Mouse (Mus musculus) hindbrain, embryonic 16.5 days (tissue): ENCODE data around the gene Lamtor1. TPM values are rescaled to one million over a fixed set of nuclear protein-coding genes. Genes with fewer than 3 reads are reported as not detected.
"Not testable (repeated sequence)": the region's sequence is repeated elsewhere in the genome, so short reads cannot be mapped to it uniquely, and the experiment has no call there.

ENCODE experiments used
- ATAC-seq: fragments of 200-750 bp; cut with Nextera tagmentation; 2 replicates; pipeline ENCODE4 v1.8.0; 2017; ENCODE audit warnings: moderate TSS enrichment, moderate library complexity
- H3K27ac ChIP-seq: fragments of 300-500 bp; sonication (generic); 2 replicates; pipeline ENCODE4 v1.5.1; 2014; ENCODE audit warnings: low read depth, mild to moderate bottlenecking, control low read depth, low read length, moderate library complexity
- H3K27me3 ChIP-seq: fragments of 300-500 bp; sonication (generic); replicated peaks from 2 replicates; pipeline ENCODE4 v1.6.1; 2014; ENCODE audit warnings: low read length; ENCODE audit not compliant: control insufficient read depth, insufficient read depth
- H3K36me3 ChIP-seq: fragments of 300-500 bp; sonication (generic); 2 replicates; pipeline ENCODE4 v1.6.1; 2014; ENCODE audit warnings: mild to moderate bottlenecking, low read length, moderate library complexity, mixed read lengths; ENCODE audit not compliant: control insufficient read depth, insufficient read depth
- H3K4me1 ChIP-seq: fragments of 300-500 bp; sonication (generic); 2 replicates; pipeline ENCODE4 v1.6.1; 2014; ENCODE audit warnings: low read depth, low read length; ENCODE audit not compliant: control insufficient read depth, insufficient read depth
- H3K4me2 ChIP-seq: fragments of 300-500 bp; sonication (generic); 2 replicates; pipeline ENCODE4 v1.6.1; 2014; ENCODE audit warnings: mild to moderate bottlenecking, low read length, control low read depth, moderate library complexity
- H3K4me3 ChIP-seq: fragments of 300-500 bp; sonication (generic); 2 replicates; pipeline ENCODE4 v1.5.1; 2014; ENCODE audit warnings: mild to moderate bottlenecking, low read length, control low read depth, moderate library complexity
- H3K9ac ChIP-seq: fragments of 300-500 bp; sonication (generic); 2 replicates; pipeline ENCODE4 v1.6.1; 2014; ENCODE audit warnings: low read depth, mild to moderate bottlenecking, control low read depth, low read length, moderate library complexity
- H3K9me3 ChIP-seq: fragments of 300-500 bp; sonication (generic); 2 replicates; pipeline ENCODE4 v1.6.1; 2014; ENCODE audit warnings: mild to moderate bottlenecking, low read length, moderate library complexity; ENCODE audit not compliant: control insufficient read depth
- WGBS: fragments of 180-500 bp; shearing (Covaris S2); extraction: QIAGEN DNeasy Blood & Tissue Kit; methylation state at CpG from one replicate; pipeline ENCODE4 v1.1.7; 2014; 5-methylcytosine and 5-hydroxymethylcytosine counted together
- polyA plus RNA-seq: library from polyadenylated mRNA; unstranded; fragments of >200 nt; fragmentation: Nextera tagmentation; extraction: Ambion mirVana; gene quantifications from 2 replicates; pipeline ENCODE4 v1.2.1, GENCODE M21; 2015

The Lamtor1 gene
- polyA plus RNA-seq, 1 experiment from 2014 or later = 164 TPM

- WGBS = 89% methylated on average over 4 of the region's 4 CpGs
Measured at GRCm38 (mm10) chr7:101937569-101937968, 31.9 kb downstream of the Lamtor1 start.

GRCm38 (mm10) chr7:101938348-101938747 lies 32.6 kb downstream of the Lamtor1 start:
- ATAC-seq = no peak
- no peaks in the 10 kb centered on the region for H3K9me3 ChIP-seq
- H3K27me3 ChIP-seq = no peaks in the 10 kb centered on the region
- no peaks in the 10 kb centered on the region for H3K36me3 ChIP-seq
- H3K4me1 ChIP-seq = peaks cover 15% of the 10 kb centered on the region
- WGBS = 91% methylated on average over 2 of the region's 2 CpGs
- H3K9ac ChIP-seq = no peak overlapping the region
- no peak overlapping the region for H3K4me3 ChIP-seq
- no peak overlapping the region for H3K27ac ChIP-seq
- H3K4me2 ChIP-seq = no peak overlapping the region

More at GRCm38 (mm10) chr7:101937569-101937968, 31.9 kb downstream of the Lamtor1 start:
- Histone ChIP-seq H3K27ac (no peak overlapping the region), H3K9me3 (no peaks in the 10 kb centered on the region), H3K27me3 (no peaks in the 10 kb centered on the region), H3K4me3 (no peak overlapping the region), H3K4me1 (peaks cover 20% of the 10 kb centered on the region), H3K36me3 (no peaks in the 10 kb centered on the region), H3K4me2 (no peak overlapping the region), H3K9ac (no peak overlapping the region)
- no peak for ATAC-seq

DNA sequence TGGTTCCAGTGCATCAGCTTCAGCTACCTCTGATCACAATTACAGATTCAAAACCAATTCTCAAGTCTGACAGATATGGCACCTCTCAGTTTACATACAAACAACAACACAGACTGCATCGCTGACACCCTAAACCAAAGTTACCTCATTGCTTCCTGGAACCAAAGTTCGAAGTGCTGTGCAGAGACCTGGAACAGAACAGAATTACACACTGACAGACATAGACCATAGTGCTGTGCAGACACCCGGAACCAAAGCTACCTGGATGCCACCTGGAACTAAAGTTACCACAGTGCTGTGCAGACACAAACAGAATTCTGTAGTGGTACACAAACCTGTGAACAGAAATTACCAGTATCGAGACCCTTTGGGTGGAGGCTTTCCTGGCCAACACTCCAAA lies 34.1 kb downstream of the Lamtor1 start:
- 93% methylated on average over 4 of the region's 4 CpGs for WGBS

GRCm38 (mm10) chr7:101949008-101949407 lies 43.3 kb downstream of the Lamtor1 start:
- 91% methylated on average over 5 of the region's 5 CpGs for WGBS
- H3K27ac ChIP-seq, H3K4me1 ChIP-seq: not testable (repeated sequence)

More for the DNA sequence above, 34.1 kb downstream of the Lamtor1 start:
- no peak for ATAC-seq
- Histone ChIP-seq H3K4me2 (no peak overlapping the region), H3K9ac (no peak overlapping the region), H3K27me3 (no peaks in the 10 kb centered on the region), H3K9me3 (no peaks in the 10 kb centered on the region), H3K36me3 (no peaks in the 10 kb centered on the region), H3K4me1 (peaks cover 12% of the 10 kb centered on the region), H3K4me3 (no peak overlapping the region), H3K27ac (no peak overlapping the region)

GRCm38 (mm10) chr7:101951648-101952047 lies 45.9 kb downstream of the Lamtor1 start:
- ATAC-seq = no peak

More at GRCm38 (mm10) chr7:101949008-101949407, 43.3 kb downstream of the Lamtor1 start:
- not testable (repeated sequence) for H3K4me2 ChIP-seq, ATAC-seq, H3K9me3 ChIP-seq, H3K36me3 ChIP-seq, H3K4me3 ChIP-seq, H3K9ac ChIP-seq, H3K27me3 ChIP-seq

DNA sequence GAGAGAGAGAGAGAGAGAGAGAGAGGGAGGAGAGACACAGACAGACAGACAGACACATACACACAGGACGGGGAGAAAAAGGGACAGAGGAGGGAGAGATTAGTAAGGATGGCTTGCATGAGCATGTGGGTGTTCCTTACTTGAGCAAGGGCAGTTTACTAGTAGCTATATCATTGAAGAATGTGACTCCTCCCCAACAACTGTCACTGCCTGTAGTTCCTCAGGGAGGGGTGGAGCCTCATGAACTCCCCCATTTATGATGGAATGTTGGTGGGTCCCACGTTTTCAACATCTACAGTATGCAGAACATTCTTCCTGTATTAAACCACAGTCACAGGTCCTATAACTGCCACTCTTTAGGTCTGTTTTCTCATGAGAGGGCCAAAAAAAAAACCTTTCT lies 46.4 kb downstream of the Lamtor1 start:
- Histone ChIP-seq H3K4me2 (no peak overlapping the region), H3K4me3 (no peak overlapping the region), H3K36me3 (no peaks in the 10 kb centered on the region), H3K9me3 (no peaks in the 10 kb centered on the region), H3K27ac (no peak overlapping the region), H3K4me1 (no peaks in the 10 kb centered on the region), H3K9ac (no peak overlapping the region), H3K27me3 (no peaks in the 10 kb centered on the region)
- no peak for ATAC-seq
- 65% methylated on average over 2 of the region's 2 CpGs for WGBS

More at GRCm38 (mm10) chr7:101951648-101952047, 45.9 kb downstream of the Lamtor1 start:
- Histone ChIP-seq H3K36me3 (no peaks in the 10 kb centered on the region), H3K4me3 (no peak overlapping the region), H3K27me3 (no peaks in the 10 kb centered on the region), H3K4me2 (no peak overlapping the region), H3K4me1 (no peaks in the 10 kb centered on the region), H3K9me3 (no peaks in the 10 kb centered on the region), H3K27ac (no peak overlapping the region), H3K9ac (no peak overlapping the region)
- 91% methylated on average over 1 of the region's 1 CpGs for WGBS

GRCm38 (mm10) chr7:101954163-101954562 lies 48.5 kb downstream of the Lamtor1 start:
- ATAC-seq = no peak
- H3K9me3 ChIP-seq = no peaks in the 10 kb centered on the region
- H3K9ac ChIP-seq = no peak overlapping the region
- H3K36me3 ChIP-seq = no peaks in the 10 kb centered on the region
- H3K4me3 ChIP-seq = no peak overlapping the region
- no peaks in the 10 kb centered on the region for H3K27me3 ChIP-seq
- H3K27ac ChIP-seq = no peak overlapping the region
- WGBS = 93% methylated on average over 2 of the region's 2 CpGs
- no peaks in the 10 kb centered on the region for H3K4me1 ChIP-seq
- H3K4me2 ChIP-seq = no peak overlapping the region

DNA sequence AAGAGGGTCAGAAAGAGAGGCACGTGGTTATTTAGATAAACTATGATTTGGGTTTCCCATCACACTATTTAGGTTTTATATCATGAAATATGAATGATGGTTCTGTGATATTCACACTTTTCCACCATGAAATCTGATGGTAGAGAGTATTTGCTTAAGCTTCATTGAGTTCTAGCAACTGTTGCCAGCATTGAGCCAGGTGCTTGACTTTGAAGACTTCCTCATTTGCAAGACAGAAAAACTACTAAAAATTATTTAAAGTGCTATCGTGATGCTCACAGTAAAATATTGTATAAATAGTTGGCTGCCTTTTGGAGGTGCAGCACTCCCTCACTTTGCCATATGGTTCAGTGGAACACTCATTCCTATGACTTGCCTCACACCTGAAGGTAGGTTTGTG lies 49.6 kb downstream of the Lamtor1 start:
- Histone ChIP-seq H3K4me2 (no peak overlapping the region), H3K4me1 (no peaks in the 10 kb centered on the region), H3K27ac (no peak overlapping the region), H3K4me3 (no peak overlapping the region), H3K9ac (no peak overlapping the region), H3K36me3 (no peaks in the 10 kb centered on the region), H3K27me3 (no peaks in the 10 kb centered on the region), H3K9me3 (no peaks in the 10 kb centered on the region)
- WGBS = 91% methylated on average over 2 of the region's 2 CpGs
- no peak for ATAC-seq

- H3K9ac ChIP-seq = no peak overlapping the region
- ATAC-seq = no peak
- H3K27ac ChIP-seq = no peak overlapping the region
Measured at GRCm38 (mm10) chr7:101955862-101956261, 50.2 kb downstream of the Lamtor1 start.

DNA sequence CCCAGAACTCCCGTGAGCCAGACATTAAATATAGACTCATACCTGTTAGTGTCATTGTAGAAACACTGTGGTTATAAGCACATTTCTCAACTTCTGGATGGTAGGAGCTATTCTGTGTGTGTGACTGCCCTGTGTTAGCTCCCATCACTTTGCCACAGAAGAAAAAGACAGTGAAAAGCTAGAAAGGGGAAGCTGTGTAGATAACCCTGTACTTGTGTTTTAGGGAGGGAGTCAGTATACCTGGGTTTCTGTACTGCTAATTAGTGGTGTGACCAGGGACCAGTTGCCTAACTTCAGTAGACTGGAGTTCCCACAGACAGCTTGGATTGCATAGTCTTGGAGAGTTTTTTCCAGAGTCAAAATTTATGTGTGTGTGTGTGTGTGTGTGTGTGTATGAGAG lies 50.8 kb downstream of the Lamtor1 start:
- Histone ChIP-seq H3K4me3 (no peak overlapping the region), H3K27me3 (no peaks in the 10 kb centered on the region), H3K27ac (no peak overlapping the region), H3K4me2 (no peak overlapping the region), H3K36me3 (no peaks in the 10 kb centered on the region), H3K9ac (no peak overlapping the region), H3K4me1 (no peaks in the 10 kb centered on the region), H3K9me3 (no peaks in the 10 kb centered on the region)
- WGBS = 84% methylated on average over 1 of the region's 1 CpGs
- ATAC-seq = no peak

More at GRCm38 (mm10) chr7:101955862-101956261, 50.2 kb downstream of the Lamtor1 start:
- Histone ChIP-seq H3K4me2 (no peak overlapping the region), H3K4me1 (no peaks in the 10 kb centered on the region), H3K4me3 (no peak overlapping the region), H3K27me3 (no peaks in the 10 kb centered on the region), H3K36me3 (no peaks in the 10 kb centered on the region), H3K9me3 (no peaks in the 10 kb centered on the region)
- 56% methylated on average over 4 of the region's 4 CpGs for WGBS
